Mouse (Mus musculus): ENCODE measurements around the gene Pafah1b1. TPM values are rescaled to one million over a fixed set of nuclear protein-coding genes. Genes with fewer than 3 reads are reported as not detected.

Gene Pafah1b1
- polyA plus RNA-seq, 1 experiment, result 122 TPM

DNA sequence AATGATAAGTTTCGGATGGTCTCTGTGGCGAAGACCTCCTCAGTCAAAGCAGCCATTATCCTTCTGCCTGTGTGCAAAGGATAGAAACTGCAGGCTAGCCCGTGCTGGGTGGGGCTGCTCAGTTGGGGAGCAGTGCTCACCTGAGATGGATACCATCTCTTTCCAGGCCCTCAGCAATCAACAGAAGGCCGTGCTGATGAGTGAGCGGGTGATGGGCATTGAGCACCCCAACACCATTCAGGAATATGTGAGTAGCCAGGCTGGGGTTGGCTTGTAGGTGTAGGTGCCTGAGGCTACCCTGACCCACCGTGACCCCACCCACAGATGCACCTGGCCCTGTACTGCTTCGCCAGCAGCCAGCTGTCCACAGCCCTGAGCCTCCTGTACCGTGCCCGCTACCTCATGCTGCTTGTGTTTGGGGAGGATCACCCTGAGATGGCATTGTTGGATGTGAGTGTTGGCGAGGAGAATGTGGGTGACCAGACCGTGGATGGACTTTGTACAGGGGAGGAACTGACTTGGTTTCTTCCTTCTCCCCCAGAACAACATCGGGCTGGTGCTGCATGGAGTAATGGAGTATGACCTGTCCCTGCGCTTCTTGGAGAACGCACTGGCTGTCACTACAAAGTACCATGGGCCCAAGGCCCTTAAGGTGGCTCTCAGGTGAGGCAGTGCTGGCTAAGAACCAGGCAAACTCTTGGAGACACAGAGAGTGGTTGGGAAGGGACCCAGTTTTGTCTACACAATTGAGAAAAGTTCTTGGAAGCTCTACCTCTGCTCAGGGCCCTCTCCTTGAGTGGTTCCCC is 57.5 kb downstream of the Pafah1b1 start:
- H3K4me1 ChIP-seq (ENCODE audit: control insufficient read depth, insufficient read depth, low read length), result no peaks in the 10 kb centered on the region
- TF ChIP-seq CTCF (IDR thresholded peaks at IDR 0.05; ENCODE audit: borderline replicate concordance, insufficient read depth, low read length) (no peak), POLR2A (IDR thresholded peaks at IDR 0.05; ENCODE audit: low read depth, low read length) (no peak)

DNA sequence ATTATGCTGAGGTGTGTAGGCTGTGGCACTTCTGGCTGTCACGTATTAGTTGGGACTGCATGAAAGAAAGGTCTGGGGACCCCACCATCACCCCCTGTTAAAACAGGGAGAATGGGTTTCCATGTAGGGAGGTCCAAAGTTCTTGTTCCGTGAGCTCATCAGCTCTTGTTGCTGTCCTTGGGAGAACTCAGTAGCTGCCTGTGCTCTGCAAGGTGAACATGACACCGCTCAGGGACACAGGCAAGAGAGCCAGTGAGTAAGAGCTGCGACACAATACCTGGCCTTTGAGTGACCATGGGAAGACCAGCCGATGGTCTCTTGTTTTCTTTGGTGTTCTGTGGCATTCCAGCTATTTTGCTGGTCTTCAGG is 58.2 kb downstream of the Pafah1b1 start:
- H3K27ac ChIP-seq (ENCODE audit: insufficient read depth, low read length), result no peak overlapping the region
- H3K4me3 ChIP-seq (ENCODE audit: insufficient read depth, low read length), result no peak overlapping the region
- no peaks in the 10 kb centered on the region for H3K4me1 ChIP-seq (ENCODE audit: control insufficient read depth, insufficient read depth, low read length)
- no peak for TF ChIP-seq CTCF (IDR thresholded peaks at IDR 0.05; ENCODE audit: borderline replicate concordance, insufficient read depth, low read length)
- TF ChIP-seq POLR2A (IDR thresholded peaks at IDR 0.05; ENCODE audit: low read depth, low read length), result no peak

More for the DNA sequence above, 57.5 kb downstream of the Pafah1b1 start:
- H3K27ac ChIP-seq (ENCODE audit: insufficient read depth, low read length), result no peak overlapping the region
- H3K4me3 ChIP-seq (ENCODE audit: insufficient read depth, low read length), result no peak overlapping the region

DNA sequence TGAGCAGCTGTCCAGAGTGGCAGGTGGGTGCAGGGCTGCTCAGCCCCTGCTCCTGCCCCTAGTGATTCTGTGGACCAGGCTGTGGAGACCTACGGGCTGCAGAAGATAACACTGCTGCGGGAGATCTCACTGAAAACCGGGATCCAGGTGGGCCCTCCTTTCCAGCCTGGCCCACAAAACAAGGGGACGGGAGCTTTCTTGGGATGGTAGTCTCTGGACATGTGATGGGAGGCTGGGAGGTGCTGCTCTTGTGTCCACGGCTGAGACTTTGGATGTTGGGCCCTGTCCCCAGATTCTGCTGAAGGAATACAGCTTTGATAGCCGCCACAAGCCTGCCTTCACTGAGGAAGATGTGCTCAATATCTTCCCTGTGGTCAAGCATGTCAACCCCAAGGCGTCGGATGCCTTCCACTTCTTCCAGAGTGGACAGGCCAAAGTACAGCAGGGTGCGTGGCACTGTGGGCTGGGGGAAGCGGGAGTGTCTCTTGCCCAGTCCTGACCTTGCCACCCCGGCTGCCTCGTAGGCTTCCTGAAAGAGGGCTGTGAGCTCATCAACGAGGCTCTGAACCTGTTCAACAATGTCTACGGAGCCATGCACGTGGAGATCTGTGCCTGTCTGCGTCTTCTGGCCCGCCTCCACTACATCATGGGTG is 58.7 kb downstream of the Pafah1b1 start:
- H3K27ac ChIP-seq (ENCODE audit: insufficient read depth, low read length), result no peak overlapping the region
- no peak overlapping the region for H3K4me3 ChIP-seq (ENCODE audit: insufficient read depth, low read length)
- H3K4me1 ChIP-seq (ENCODE audit: control insufficient read depth, insufficient read depth, low read length), result no peaks in the 10 kb centered on the region
- TF ChIP-seq POLR2A (IDR thresholded peaks at IDR 0.05; ENCODE audit: low read depth, low read length), result no peak
- no peak for TF ChIP-seq CTCF (IDR thresholded peaks at IDR 0.05; ENCODE audit: borderline replicate concordance, insufficient read depth, low read length)

DNA sequence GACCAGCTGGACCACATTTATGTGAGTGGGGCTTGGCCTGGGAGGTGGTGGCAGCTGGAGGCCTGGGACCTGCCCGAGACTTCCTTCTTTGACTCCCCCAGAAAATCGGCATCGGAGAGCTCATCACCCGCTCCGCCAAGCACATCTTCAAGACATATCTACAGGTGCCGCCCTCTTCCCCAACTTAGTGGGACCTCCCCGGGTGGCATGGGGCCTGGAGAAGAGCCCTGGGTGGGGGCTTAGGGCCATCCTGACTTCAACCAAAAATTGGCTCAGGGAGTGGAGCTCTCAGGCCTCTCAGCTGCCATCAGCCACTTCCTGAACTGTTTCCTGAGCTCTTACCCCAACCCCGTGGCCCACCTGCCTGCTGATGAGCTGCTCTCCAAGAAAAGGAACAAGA is 59.6 kb downstream of the Pafah1b1 start:
- H3K27ac ChIP-seq (ENCODE audit: insufficient read depth, low read length), result no peak overlapping the region
- TF ChIP-seq CTCF (IDR thresholded peaks at IDR 0.05; ENCODE audit: borderline replicate concordance, insufficient read depth, low read length) (no peak), POLR2A (IDR thresholded peaks at IDR 0.05; ENCODE audit: low read depth, low read length) (no peak)
- no peak overlapping the region for H3K4me3 ChIP-seq (ENCODE audit: insufficient read depth, low read length)
- no peaks in the 10 kb centered on the region for H3K4me1 ChIP-seq (ENCODE audit: control insufficient read depth, insufficient read depth, low read length)

DNA sequence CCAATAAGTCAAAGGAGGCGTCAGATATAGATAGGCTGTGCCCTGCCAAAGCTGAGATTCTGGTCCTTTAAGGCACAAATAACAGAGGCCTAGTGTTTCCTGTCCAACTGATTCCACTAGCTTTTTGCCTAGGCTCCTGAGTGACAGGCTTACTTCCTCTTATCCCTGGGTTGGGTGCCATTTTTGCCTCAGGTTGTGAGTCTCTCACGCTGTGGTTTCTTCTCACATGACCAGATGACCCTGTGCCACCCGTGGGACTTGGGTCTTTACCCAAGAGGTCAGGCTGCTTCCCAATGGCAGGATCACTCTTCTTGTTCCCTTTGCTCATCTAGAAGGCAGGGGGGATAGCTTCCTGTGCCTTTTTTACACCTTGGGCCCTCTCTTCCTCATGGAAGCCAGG is 60.2 kb downstream of the Pafah1b1 start:
- H3K4me3 ChIP-seq (ENCODE audit: insufficient read depth, low read length), result no peak overlapping the region
- TF ChIP-seq POLR2A (IDR thresholded peaks at IDR 0.05; ENCODE audit: low read depth, low read length) (no peak), CTCF (IDR thresholded peaks at IDR 0.05; ENCODE audit: borderline replicate concordance, insufficient read depth, low read length) (no peak)
- H3K27ac ChIP-seq (ENCODE audit: insufficient read depth, low read length), result no peak overlapping the region
- H3K4me1 ChIP-seq (ENCODE audit: control insufficient read depth, insufficient read depth, low read length), result no peaks in the 10 kb centered on the region

DNA sequence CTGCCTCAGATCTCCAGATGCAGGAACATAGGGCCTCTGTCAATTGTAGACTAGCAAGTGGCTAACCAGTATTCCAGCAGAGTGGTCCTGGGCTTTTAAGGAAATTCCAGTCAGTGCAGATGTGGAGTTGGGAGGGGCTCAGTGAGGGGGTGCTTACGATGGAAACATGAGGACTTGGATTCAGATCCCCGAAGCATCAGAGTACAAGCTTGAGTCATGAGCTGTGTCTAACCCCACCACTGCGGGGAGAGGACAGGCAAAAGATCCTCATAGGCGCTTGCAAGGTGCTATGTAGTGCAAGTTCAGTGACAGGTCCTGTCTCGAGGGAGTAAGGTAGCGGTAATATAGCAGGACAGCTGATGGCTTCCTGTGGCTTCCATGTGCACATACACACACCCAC is 62.2 kb downstream of the Pafah1b1 start:
- TF ChIP-seq CTCF (IDR thresholded peaks at IDR 0.05; ENCODE audit: borderline replicate concordance, insufficient read depth, low read length) (no peak), POLR2A (IDR thresholded peaks at IDR 0.05; ENCODE audit: low read depth, low read length) (no peak)
- no peaks in the 10 kb centered on the region for H3K4me1 ChIP-seq (ENCODE audit: control insufficient read depth, insufficient read depth, low read length)
- no peak overlapping the region for H3K27ac ChIP-seq (ENCODE audit: insufficient read depth, low read length)
- no peak overlapping the region for H3K4me3 ChIP-seq (ENCODE audit: insufficient read depth, low read length)

DNA sequence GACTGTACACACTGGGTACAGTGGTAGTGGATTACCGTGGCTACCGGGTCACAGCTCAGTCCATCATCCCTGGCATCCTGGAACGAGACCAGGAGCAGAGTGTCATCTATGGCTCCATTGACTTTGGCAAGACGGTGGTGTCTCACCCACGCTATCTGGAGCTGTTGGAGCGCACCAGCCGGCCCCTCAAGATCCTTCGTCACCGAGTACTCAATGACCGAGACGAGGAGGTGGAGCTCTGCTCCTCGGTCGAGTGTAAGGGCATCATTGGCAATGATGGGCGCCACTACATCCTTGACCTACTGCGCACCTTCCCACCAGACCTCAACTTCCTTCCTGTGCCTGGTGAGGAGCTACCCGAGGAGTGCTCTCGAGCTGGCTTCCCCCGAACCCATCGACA is 62.8 kb downstream of the Pafah1b1 start:
- Histone ChIP-seq H3K4me1 (ENCODE audit: control insufficient read depth, insufficient read depth, low read length) (no peaks in the 10 kb centered on the region), H3K4me3 (ENCODE audit: insufficient read depth, low read length) (no peak overlapping the region), H3K27ac (ENCODE audit: insufficient read depth, low read length) (no peak overlapping the region)
- no peak for TF ChIP-seq CTCF (IDR thresholded peaks at IDR 0.05; ENCODE audit: borderline replicate concordance, insufficient read depth, low read length)
- no peak for TF ChIP-seq POLR2A (IDR thresholded peaks at IDR 0.05; ENCODE audit: low read depth, low read length)

DNA sequence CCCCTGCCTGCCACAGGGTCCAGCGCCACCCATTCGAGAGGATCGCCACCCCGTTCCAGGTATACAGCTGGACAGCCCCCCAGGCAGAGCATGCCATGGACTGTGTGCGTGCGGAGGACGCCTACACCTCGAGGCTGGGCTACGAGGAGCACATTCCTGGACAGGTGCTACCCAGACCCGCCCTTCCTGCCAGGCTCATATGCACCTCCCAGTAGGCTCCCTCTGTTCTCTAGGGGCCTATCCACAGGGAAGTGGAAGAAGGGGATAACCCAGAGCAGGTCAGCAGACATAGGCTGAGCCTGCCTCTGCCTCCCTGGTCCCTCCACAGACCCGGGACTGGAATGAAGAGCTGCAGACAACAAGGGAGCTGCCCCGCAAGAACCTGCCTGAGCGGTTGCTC is 64.1 kb downstream of the Pafah1b1 start:
- TF ChIP-seq POLR2A (IDR thresholded peaks at IDR 0.05; ENCODE audit: low read depth, low read length) (no peak), CTCF (IDR thresholded peaks at IDR 0.05; ENCODE audit: borderline replicate concordance, insufficient read depth, low read length) (no peak)
- no peak overlapping the region for H3K4me3 ChIP-seq (ENCODE audit: insufficient read depth, low read length)
- H3K4me1 ChIP-seq (ENCODE audit: control insufficient read depth, insufficient read depth, low read length), result peaks cover 3% of the 10 kb centered on the region; the same call in 1 of the 2 replicates

DNA sequence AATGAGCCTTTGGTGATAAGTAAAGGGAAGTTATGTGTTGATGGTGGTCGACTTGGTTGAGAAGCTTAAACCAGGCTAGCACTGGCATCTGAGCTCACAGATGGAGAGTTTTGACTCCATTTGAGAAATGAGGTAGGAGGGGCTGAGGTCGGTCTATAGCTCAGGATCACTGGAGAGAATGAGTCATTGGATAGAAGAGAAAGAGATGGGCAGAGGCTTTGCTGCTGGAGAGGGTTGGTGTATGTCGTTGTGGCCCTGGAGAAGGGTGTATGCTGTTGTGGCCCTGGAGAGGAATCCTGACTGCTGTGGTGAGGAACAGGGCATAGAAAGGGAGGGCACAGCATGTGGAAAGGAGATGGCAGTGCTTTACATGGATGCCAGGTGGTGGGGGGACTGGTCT is 68.5 kb downstream of the Pafah1b1 start:
- Histone ChIP-seq H3K4me3 (ENCODE audit: insufficient read depth, low read length) (no peak overlapping the region), H3K27ac (ENCODE audit: insufficient read depth, low read length) (no peak overlapping the region), H3K4me1 (ENCODE audit: control insufficient read depth, insufficient read depth, low read length) (peaks cover 6% of the 10 kb centered on the region; the same call in 1 of the 2 replicates)
- TF ChIP-seq POLR2A (IDR thresholded peaks at IDR 0.05; ENCODE audit: low read depth, low read length) (no peak), CTCF (IDR thresholded peaks at IDR 0.05; ENCODE audit: borderline replicate concordance, insufficient read depth, low read length) (no peak)

More for the DNA sequence above, 64.1 kb downstream of the Pafah1b1 start:
- H3K27ac ChIP-seq (ENCODE audit: insufficient read depth, low read length), result no peak overlapping the region

DNA sequence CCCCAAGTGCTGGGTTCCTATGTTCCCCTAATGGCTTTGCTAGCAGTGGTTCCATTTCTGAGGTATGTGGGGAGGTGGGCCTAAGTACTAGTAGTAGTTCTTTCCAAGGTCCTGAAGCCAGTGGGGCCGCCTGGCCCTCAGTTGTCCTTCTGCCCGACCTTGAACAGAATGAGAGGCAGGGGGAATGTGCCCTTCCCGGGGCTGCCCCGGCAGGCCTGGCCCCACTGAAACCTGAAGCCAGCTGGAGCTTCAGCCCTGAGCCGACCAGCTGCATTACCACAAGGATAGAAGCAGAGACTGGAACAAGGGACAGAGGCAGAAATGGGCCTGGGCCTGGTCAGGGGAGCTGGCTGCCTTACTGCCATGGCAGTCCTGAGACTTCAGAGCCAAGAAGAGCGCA is 71.1 kb downstream of the Pafah1b1 start:
- H3K4me1 ChIP-seq (ENCODE audit: control insufficient read depth, insufficient read depth, low read length), result peaks cover 10% of the 10 kb centered on the region; the same call in 1 of the 2 replicates
- TF ChIP-seq CTCF (IDR thresholded peaks at IDR 0.05; ENCODE audit: borderline replicate concordance, insufficient read depth, low read length) (no peak), POLR2A (IDR thresholded peaks at IDR 0.05; ENCODE audit: low read depth, low read length) (no peak)
- H3K27ac ChIP-seq (ENCODE audit: insufficient read depth, low read length), result no peak overlapping the region
- no peak overlapping the region for H3K4me3 ChIP-seq (ENCODE audit: insufficient read depth, low read length)

All from embryonic fibroblast, embryonic 13.5 days (primary cell).